In the genomic region with DNA sequence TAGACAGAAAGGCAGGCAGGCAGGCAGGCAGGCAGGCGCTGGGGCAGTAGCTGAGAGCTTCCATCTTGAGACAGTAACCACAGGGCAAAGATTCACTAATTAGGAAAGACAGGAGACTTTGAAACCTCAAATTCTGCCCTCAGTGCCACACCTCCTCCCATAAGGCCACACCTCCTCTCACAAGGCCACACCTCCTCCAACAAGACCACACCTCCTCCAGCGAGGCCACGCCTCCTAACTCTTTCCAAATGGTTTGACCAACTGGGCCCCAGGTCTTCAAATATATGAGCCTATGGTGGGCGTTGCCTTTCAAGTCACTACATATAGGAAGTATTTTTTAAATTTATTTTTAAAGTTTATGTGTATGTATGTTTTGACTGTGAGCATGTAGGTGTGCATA, we compare ENCODE assay signal across 34 mouse cellular contexts. TPM values are rescaled to one million over a fixed set of nuclear protein-coding genes. Genes with fewer than 3 reads are reported as not detected.
DNase-seq lines count a peak whose midpoint lies in the region; ATAC-seq and TF ChIP-seq lines count a peak whose summit lies in the region.
"Had no signal": no experiment of that assay in that cellular context is flagged by ENCODE, and none has a peak within 500 bp of the region (broad histone marks: within the 10 kb centered on the region; RNA-seq: fewer than 3 reads in every experiment).

No protein-coding gene starts in this region.

- no peak for TF ChIP-seq POLR2A in bone marrow macrophage, adult 2 months (IDR thresholded peaks at IDR 0.05; ENCODE audit: borderline replicate concordance, low read depth, low read length)

- H3K4me1 ChIP-seq in liver, embryonic 12.5 days = no peaks in the 10 kb centered on the region
- no peaks in the 10 kb centered on the region for H3K4me1 ChIP-seq in liver, postnatal 0 days (ENCODE audit: insufficient read depth)
- no peaks in the 10 kb centered on the region for H3K4me1 ChIP-seq in ES-E14 (ENCODE audit: control insufficient read depth in 2 of 2, insufficient read depth in 2 of 2, low read length in 2 of 2, poor library complexity in 1 of 2)
- H3K4me1 ChIP-seq in bone marrow macrophage, adult 2 months (ENCODE audit: control insufficient read depth, insufficient read depth, low read length) = peaks cover 10% of the 10 kb centered on the region
- H3K4me1 ChIP-seq in forebrain, embryonic 12.5 days = peaks cover 3% of the 10 kb centered on the region; the same call in 1 of the 2 replicates
- H3K4me1 ChIP-seq: heart, embryonic 10.5 days; heart, embryonic 15.5 days; midbrain, embryonic 10.5 days had no signal

- H3K27me3 ChIP-seq in liver, embryonic 12.5 days (replicated peaks) = no peaks in the 10 kb centered on the region
- H3K27me3 ChIP-seq in liver, postnatal 0 days (ENCODE audit: insufficient read depth, low read length) = no peaks in the 10 kb centered on the region
- peaks cover 21% of the 10 kb centered on the region; the same call in 1 of the 2 replicates for H3K27me3 ChIP-seq in forebrain, embryonic 12.5 days
- H3K27me3 ChIP-seq: heart, embryonic 15.5 days; neural tube, embryonic 12.5 days; Patski had no signal

- no peaks in the 10 kb centered on the region for H3K9me3 ChIP-seq in liver, embryonic 12.5 days (replicated peaks)
- 0 out of 2 replicates have a peak, but pooled peaks cover 1% of the 10 kb centered on the region for H3K9me3 ChIP-seq in liver, postnatal 0 days (ENCODE audit: low read length)
- no peaks in the 10 kb centered on the region for H3K9me3 ChIP-seq in ES-E14 (ENCODE audit: control insufficient read depth, insufficient read depth, low read depth, low read length)
- peaks cover 4% of the 10 kb centered on the region; the same call in 1 of the 2 replicates for H3K9me3 ChIP-seq in forebrain, embryonic 12.5 days
- H3K9me3 ChIP-seq: heart, embryonic 10.5 days; heart, embryonic 15.5 days had no signal

- no peak overlapping the region for H3K4me3 ChIP-seq in liver, embryonic 12.5 days
- no peak overlapping the region for H3K4me3 ChIP-seq in liver, postnatal 0 days (ENCODE audit: low read depth, low read length)
- H3K4me3 ChIP-seq in ES-E14 (ENCODE audit: insufficient read depth in 1 of 2, low read depth in 1 of 2, low read length in 2 of 2, poor library complexity in 1 of 2, severe bottlenecking in 1 of 2) = no peak overlapping the region
- H3K4me3 ChIP-seq in bone marrow macrophage, adult 2 months (ENCODE audit: insufficient read depth, low read length) = no peak overlapping the region
- H3K4me3 ChIP-seq in forebrain, embryonic 12.5 days (replicated peaks) = no peak overlapping the region
- H3K4me3 ChIP-seq: erythroblast, embryonic 14.5 days; heart, embryonic 10.5 days; heart, embryonic 15.5 days; midbrain, embryonic 10.5 days; myocyte; neural tube, embryonic 12.5 days had no signal

- in situ Hi-C loops in ES-E14 (cut with MboI; ENCODE audit: low sequenced_read_pairs in 2 of 2, unreplicated experiment in 2 of 2) = no loop called here

- no peak overlapping the region for H3K9ac ChIP-seq in liver, embryonic 12.5 days
- H3K9ac ChIP-seq in liver, postnatal 0 days (replicated peaks) = no peak overlapping the region
- no peak overlapping the region for H3K9ac ChIP-seq in ES-E14 (ENCODE audit: insufficient read depth, low read depth, low read length, poor library complexity, severe bottlenecking)
- H3K9ac ChIP-seq in forebrain, embryonic 12.5 days = no peak overlapping the region
- H3K9ac ChIP-seq: heart, embryonic 15.5 days; neural tube, embryonic 12.5 days had no signal

- no peak for TF ChIP-seq EP300 in liver, postnatal 0 days (IDR thresholded peaks at IDR 0.05; ENCODE audit: low read depth)

- peak overlapping the region; percentile 32; the same call in 1 of the 2 replicates for H3K27ac ChIP-seq in liver, embryonic 12.5 days
- H3K27ac ChIP-seq in liver, postnatal 0 days (ENCODE audit: low read depth) = no peak overlapping the region
- no peak overlapping the region for H3K27ac ChIP-seq in ES-E14 (ENCODE audit: insufficient read depth, low read depth, low read length, poor library complexity, severe bottlenecking)
- H3K27ac ChIP-seq in bone marrow macrophage, adult 2 months (ENCODE audit: insufficient read depth, low read depth, low read length) = peak overlapping the region; percentile 78
- no peak overlapping the region for H3K27ac ChIP-seq in forebrain, embryonic 12.5 days
- H3K27ac ChIP-seq: heart, embryonic 10.5 days; heart, embryonic 15.5 days; hindbrain, postnatal 0 days; midbrain, embryonic 10.5 days; neural tube, embryonic 12.5 days had no signal

- no peaks in the 10 kb centered on the region for H3K36me3 ChIP-seq in liver, embryonic 12.5 days
- no peaks in the 10 kb centered on the region for H3K36me3 ChIP-seq in liver, postnatal 0 days (replicated peaks; ENCODE audit: insufficient read depth, low read length)
- H3K36me3 ChIP-seq in ES-E14 (ENCODE audit: control insufficient read depth, insufficient read depth, low read length, poor library complexity, severe bottlenecking) = no peaks in the 10 kb centered on the region
- peaks cover 4% of the 10 kb centered on the region; the same call in 1 of the 2 replicates for H3K36me3 ChIP-seq in forebrain, embryonic 12.5 days (replicated peaks)
- H3K36me3 ChIP-seq: G1E; heart, embryonic 10.5 days; heart, embryonic 15.5 days; midbrain, embryonic 10.5 days; neural tube, embryonic 12.5 days had no signal

- ATAC-seq in liver, embryonic 12.5 days = no peak
- no peak for ATAC-seq in liver, postnatal 0 days
- ATAC-seq in megakaryocyte progenitor cell, adult 5-6 weeks (replicated peaks; ENCODE audit: poor library complexity) = peak; percentile 47
- ATAC-seq in forebrain, embryonic 12.5 days (ENCODE audit: low FRiP score) = no peak
- ATAC-seq: hindbrain, postnatal 0 days; midbrain, embryonic 16.5 days; Patski had no signal

- DNase-seq in liver, postnatal 0 days = no peak
- DNase-seq in ES-E14 (ENCODE audit: low read depth, low spot score) = peak; percentile 57
- DNase-seq in thymus, postnatal 14 days = no peak
- DNase-seq: adrenal gland, postnatal 25 days; B cell, adult 2 months; cerebellum, adult 18-20 months; cerebellum, postnatal 14 days; gastrocnemius, postnatal 14 days; heart, adult 11 months; kidney, adult 18-20 months; kidney, postnatal 36 days; layer of hippocampus, postnatal 36 days; left cerebral cortex, postnatal 4 days; lung, postnatal 36 days; right cerebral cortex, postnatal 4 days had no signal

- 44% methylated on average over 4 of the region's 4 CpGs for WGBS in liver, embryonic 12.5 days (ENCODE audit: insufficient replicate concordance)
- 65% methylated on average over 4 of the region's 4 CpGs for WGBS in liver, postnatal 0 days (ENCODE audit: insufficient replicate concordance)
- 77% methylated on average over 4 of the region's 4 CpGs for WGBS in forebrain, embryonic 12.5 days

- H3K4me2 ChIP-seq in liver, embryonic 12.5 days = no peak overlapping the region
- no peak overlapping the region for H3K4me2 ChIP-seq in liver, postnatal 0 days (ENCODE audit: low read depth, low read length)
- H3K4me2 ChIP-seq in forebrain, embryonic 12.5 days = no peak overlapping the region
- H3K4me2 ChIP-seq: heart, embryonic 15.5 days; neural tube, embryonic 12.5 days had no signal

- TF ChIP-seq CTCF in liver, postnatal 0 days (IDR thresholded peaks at IDR 0.05; ENCODE audit: low read depth) = no peak
- no peak for TF ChIP-seq CTCF in bone marrow macrophage, adult 2 months (IDR thresholded peaks at IDR 0.05; ENCODE audit: low read depth, low read length)

TF ChIP-seq in ES-E14, 5 proteins besides CTCF, POLR2A, EP300 and RAD21:
- TF ChIP-seq HCFC1 (IDR thresholded peaks at IDR 0.05; ENCODE audit: borderline replicate concordance, insufficient read depth, low read length) (no peak), CHD2 (IDR thresholded peaks at IDR 0.05; ENCODE audit: low read depth, low read length) (no peak), ZNF384 (IDR thresholded peaks at IDR 0.05; ENCODE audit: low read depth, low read length) (no peak), ZC3H11A (IDR thresholded peaks at IDR 0.05; ENCODE audit: borderline replicate concordance, low read depth, low read length) (no peak), MAFK (IDR thresholded peaks at IDR 0.05; ENCODE audit: insufficient read depth, low read depth, low read length) (no peak)

RNA-seq across cellular contexts. Expression of a gene that starts 29.6 kb away (rescaled TPM):
- polyA plus RNA-seq in liver, embryonic 12.5 days (2016; fragmentation: Nextera tagmentation; extraction: Ambion mirVana) = 1.7 and 2.0 TPM in 2 replicates
- 0.52 and 0.57 TPM in 2 replicates for polyA plus RNA-seq in liver, postnatal 0 days (2015; fragmentation: Nextera tagmentation; extraction: Ambion mirVana)
- total RNA-seq in ES-E14 (2012; rRNA removed) = 25.8 and 27.9 TPM in 2 replicates
- not detected in 2 replicates for polyA plus RNA-seq in bone marrow macrophage, adult 2 months (2012; ENCODE audit: insufficient read depth, insufficient read length, missing spikeins)
- 1.0 TPM in 2 replicates for total RNA-seq in megakaryocyte progenitor cell, adult 5-6 weeks (2015)
- 0.12 and 0.98 TPM in 2 replicates for total RNA-seq in megakaryocyte progenitor cell, adult 5-6 weeks (2017)
- 26.9 and 28.0 TPM in 2 replicates for polyA plus RNA-seq in forebrain, embryonic 12.5 days (2016; fragmentation: Nextera tagmentation; extraction: Ambion mirVana)
- total RNA-seq: adrenal gland, adult 18-20 months; adrenal gland, postnatal 25 days; gastrocnemius, postnatal 14 days had no signal
- polyA plus RNA-seq: erythroblast, embryonic 14.5 days; G1E; heart, embryonic 15.5 days; lung, embryonic 16.5 days; myocyte; stomach, embryonic 14.5 days; testis, adult 2 months; urinary bladder, adult 2 months had no signal

Comparison
In these comparisons a context has a peak if more than half of its experiments do, and no peak if none do; other contexts are left out.
1. H3K27ac ChIP-seq: peak in liver, embryonic 12.5 days (single experiment) and bone marrow macrophage, adult 2 months (single experiment); none in liver, postnatal 0 days (single experiment), ES-E14 (single experiment) and forebrain, embryonic 12.5 days (single experiment).